Mouse (Mus musculus): ENCODE results near the gene Cog7. TPM values are rescaled to one million over a fixed set of nuclear protein-coding genes. Genes with fewer than 3 reads are reported as not detected.

Gene Cog7
- polyA plus RNA-seq, 1 experiment = 15.2 TPM

GRCm38 (mm10) chr7:121931246-121931645 lies 50.3 kb downstream of the Cog7 start:
- no peaks in the 10 kb centered on the region for H3K27me3 ChIP-seq (ENCODE audit: control insufficient read depth, insufficient read depth, insufficient read length)
- TF ChIP-seq CEBPB (IDR thresholded peaks at IDR 0.05; ENCODE audit: insufficient read depth, poor library complexity, severe bottlenecking) (no peak), MYOD1 (IDR thresholded peaks at IDR 0.05; ENCODE audit: control insufficient read depth in 1 of 3, insufficient read length in 2 of 3, low read depth in 2 of 3) (peak in 1 of 3 experiments; percentile 14)
- no peaks in the 10 kb centered on the region for H3K36me3 ChIP-seq (ENCODE audit: control insufficient read depth, insufficient read depth)
- H3ac ChIP-seq (ENCODE audit: control insufficient read depth, insufficient read length) = no peak overlapping the region
- H3K4me3 ChIP-seq = no peak overlapping the region
- no peak overlapping the region for H3K4me2 ChIP-seq (ENCODE audit: low read depth)
- H3K79me2 ChIP-seq (ENCODE audit: control insufficient read depth, insufficient read depth) = no peaks in the 10 kb centered on the region

GRCm38 (mm10) chr7:121927882-121928281 lies 53.6 kb downstream of the Cog7 start:
- TF ChIP-seq REST (IDR thresholded peaks at IDR 0.05; ENCODE audit: insufficient read depth, insufficient read length) (no peak), E2F4 (IDR thresholded peaks at IDR 0.05; ENCODE audit: insufficient read depth) (no peak), TCF12 (IDR thresholded peaks at IDR 0.05; ENCODE audit: insufficient read depth, poor library complexity, severe bottlenecking) (no peak), SRF (IDR thresholded peaks at IDR 0.05; ENCODE audit: control insufficient read depth, insufficient read length, low read depth) (no peak), CEBPB (IDR thresholded peaks at IDR 0.05; ENCODE audit: insufficient read depth, poor library complexity, severe bottlenecking) (no peak), TCF3 (IDR thresholded peaks at IDR 0.05; ENCODE audit: insufficient read length, low read depth) (no peak), MYOD1 (IDR thresholded peaks at IDR 0.05; ENCODE audit: control insufficient read depth in 1 of 3, insufficient read length in 2 of 3, low read depth in 2 of 3) (no peak), MYOG (IDR thresholded peaks at IDR 0.05; ENCODE audit: control insufficient read depth in 1 of 3, insufficient read depth in 1 of 3, insufficient read length in 2 of 3, low read depth in 2 of 3) (no peak), USF1 (IDR thresholded peaks at IDR 0.05; ENCODE audit: low read depth) (no peak), MAX (IDR thresholded peaks at IDR 0.05; ENCODE audit: low read depth) (no peak), POLR2A (IDR thresholded peaks at IDR 0.05; ENCODE audit: insufficient read length, low read depth) (no peak), POLR2AphosphoS2 (IDR thresholded peaks at IDR 0.05; ENCODE audit: insufficient read length, low read depth) (no peak)
- H3K79me2 ChIP-seq (ENCODE audit: control insufficient read depth, insufficient read depth) = no peaks in the 10 kb centered on the region
- H3K36me3 ChIP-seq (ENCODE audit: control insufficient read depth, insufficient read depth) = no peaks in the 10 kb centered on the region
- no peak overlapping the region for H3K4me2 ChIP-seq (ENCODE audit: low read depth)
- H3K27me3 ChIP-seq (ENCODE audit: control insufficient read depth, insufficient read depth, insufficient read length) = no peaks in the 10 kb centered on the region
- no peak overlapping the region for H3K4me3 ChIP-seq
- no peak overlapping the region for H3ac ChIP-seq (ENCODE audit: control insufficient read depth, insufficient read length)

- Histone ChIP-seq H3K4me2 (ENCODE audit: low read depth) (no peak overlapping the region), H3ac (ENCODE audit: control insufficient read depth, insufficient read length) (no peak overlapping the region), H3K36me3 (ENCODE audit: control insufficient read depth, insufficient read depth) (no peaks in the 10 kb centered on the region), H3K79me2 (ENCODE audit: control insufficient read depth, insufficient read depth) (no peaks in the 10 kb centered on the region), H3K4me3 (no peak overlapping the region), H3K27me3 (ENCODE audit: control insufficient read depth, insufficient read depth, insufficient read length) (no peaks in the 10 kb centered on the region)
- no peak for TF ChIP-seq TCF12 (IDR thresholded peaks at IDR 0.05; ENCODE audit: insufficient read depth, poor library complexity, severe bottlenecking)
- no peak for TF ChIP-seq POLR2A (IDR thresholded peaks at IDR 0.05; ENCODE audit: insufficient read length, low read depth)
- TF ChIP-seq CEBPB (IDR thresholded peaks at IDR 0.05; ENCODE audit: insufficient read depth, poor library complexity, severe bottlenecking) = no peak
- TF ChIP-seq MYOD1 (IDR thresholded peaks at IDR 0.05; ENCODE audit: control insufficient read depth in 1 of 3, insufficient read length in 2 of 3, low read depth in 2 of 3) = no peak
- no peak for TF ChIP-seq SRF (IDR thresholded peaks at IDR 0.05; ENCODE audit: control insufficient read depth, insufficient read length, low read depth)
- no peak for TF ChIP-seq TCF3 (IDR thresholded peaks at IDR 0.05; ENCODE audit: insufficient read length, low read depth)
- no peak for TF ChIP-seq REST (IDR thresholded peaks at IDR 0.05; ENCODE audit: insufficient read depth, insufficient read length)
- no peak for TF ChIP-seq MAX (IDR thresholded peaks at IDR 0.05; ENCODE audit: low read depth)
- no peak for TF ChIP-seq POLR2AphosphoS2 (IDR thresholded peaks at IDR 0.05; ENCODE audit: insufficient read length, low read depth)
- TF ChIP-seq E2F4 (IDR thresholded peaks at IDR 0.05; ENCODE audit: insufficient read depth) = no peak
- TF ChIP-seq USF1 (IDR thresholded peaks at IDR 0.05; ENCODE audit: low read depth) = no peak
- TF ChIP-seq MYOG (IDR thresholded peaks at IDR 0.05; ENCODE audit: control insufficient read depth in 1 of 3, insufficient read depth in 1 of 3, insufficient read length in 2 of 3, low read depth in 2 of 3) = no peak
Observed at GRCm38 (mm10) chr7:121924361-121924760, 57.1 kb downstream of the Cog7 start.

GRCm38 (mm10) chr7:121913944-121914343 lies 67.6 kb downstream of the Cog7 start:
- H3K4me3 ChIP-seq = no peak overlapping the region
- no peaks in the 10 kb centered on the region for H3K79me2 ChIP-seq (ENCODE audit: control insufficient read depth, insufficient read depth)
- H3K27me3 ChIP-seq (ENCODE audit: control insufficient read depth, insufficient read depth, insufficient read length) = peaks cover 4% of the 10 kb centered on the region
- H3K36me3 ChIP-seq (ENCODE audit: control insufficient read depth, insufficient read depth) = no peaks in the 10 kb centered on the region
- H3K4me2 ChIP-seq (ENCODE audit: low read depth) = no peak overlapping the region
- peak in 1 of 3 experiments; percentile 25 for TF ChIP-seq MYOD1 (IDR thresholded peaks at IDR 0.05; ENCODE audit: control insufficient read depth in 1 of 3, insufficient read length in 2 of 3, low read depth in 2 of 3)
- no peak for TF ChIP-seq TCF12 (IDR thresholded peaks at IDR 0.05; ENCODE audit: insufficient read depth, poor library complexity, severe bottlenecking)
- no peak for TF ChIP-seq POLR2A (IDR thresholded peaks at IDR 0.05; ENCODE audit: insufficient read length, low read depth)
- TF ChIP-seq SRF (IDR thresholded peaks at IDR 0.05; ENCODE audit: control insufficient read depth, insufficient read length, low read depth) = no peak
- TF ChIP-seq POLR2AphosphoS2 (IDR thresholded peaks at IDR 0.05; ENCODE audit: insufficient read length, low read depth) = no peak
- no peak for TF ChIP-seq E2F4 (IDR thresholded peaks at IDR 0.05; ENCODE audit: insufficient read depth)
- peak in 1 of 3 experiments; percentile 6 for TF ChIP-seq MYOG (IDR thresholded peaks at IDR 0.05; ENCODE audit: control insufficient read depth in 1 of 3, insufficient read depth in 1 of 3, insufficient read length in 2 of 3, low read depth in 2 of 3)
- TF ChIP-seq USF1 (IDR thresholded peaks at IDR 0.05; ENCODE audit: low read depth) = no peak
- no peak for TF ChIP-seq CEBPB (IDR thresholded peaks at IDR 0.05; ENCODE audit: insufficient read depth, poor library complexity, severe bottlenecking)
- no peak for TF ChIP-seq TCF3 (IDR thresholded peaks at IDR 0.05; ENCODE audit: insufficient read length, low read depth)
- no peak overlapping the region for H3ac ChIP-seq (ENCODE audit: control insufficient read depth, insufficient read length)

- Histone ChIP-seq H3K79me2 (ENCODE audit: control insufficient read depth, insufficient read depth) (no peaks in the 10 kb centered on the region), H3K4me3 (no peak overlapping the region), H3K36me3 (ENCODE audit: control insufficient read depth, insufficient read depth) (no peaks in the 10 kb centered on the region), H3ac (ENCODE audit: control insufficient read depth, insufficient read length) (no peak overlapping the region), H3K27me3 (ENCODE audit: control insufficient read depth, insufficient read depth, insufficient read length) (peaks cover 9% of the 10 kb centered on the region), H3K4me2 (ENCODE audit: low read depth) (no peak overlapping the region)
- TF ChIP-seq SRF (IDR thresholded peaks at IDR 0.05; ENCODE audit: control insufficient read depth, insufficient read length, low read depth) (no peak), POLR2A (IDR thresholded peaks at IDR 0.05; ENCODE audit: insufficient read length, low read depth) (no peak), MAX (IDR thresholded peaks at IDR 0.05; ENCODE audit: low read depth) (no peak)
Observed at GRCm38 (mm10) chr7:121912250-121912649, 69.3 kb downstream of the Cog7 start.

Measured in myocyte (in vitro differentiated cells).